Mouse (Mus musculus) liver (tissue): ENCODE results near the gene Slc35a3.

Source experiments
- DNase-seq: peaks from one replicate; pipeline ENCODE4 v3.0.0-alpha.2; 2020; ENCODE audit warnings: mixed read lengths

Gene Slc35a3

DNA sequence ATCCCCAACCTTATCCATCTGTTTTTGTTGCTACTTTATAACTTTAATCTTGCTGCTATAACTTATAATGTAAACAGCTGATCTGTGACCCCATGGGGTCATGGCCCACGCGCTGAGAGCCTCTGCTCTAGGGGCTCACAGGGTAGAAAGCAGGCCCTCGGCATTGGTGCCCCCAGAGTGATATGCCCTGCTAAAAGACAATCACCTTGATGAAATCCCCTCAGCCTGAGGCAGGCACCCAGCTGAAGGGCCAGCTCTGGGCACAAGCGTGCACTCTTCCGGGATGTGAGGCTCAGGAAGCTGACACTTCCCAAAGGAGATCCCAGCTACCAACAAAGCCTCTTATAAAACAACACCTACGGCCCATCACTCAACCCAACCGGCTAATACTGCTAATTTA lies 74.1 kb downstream of the Slc35a3 start:
- DNase-seq, result no peak

DNA sequence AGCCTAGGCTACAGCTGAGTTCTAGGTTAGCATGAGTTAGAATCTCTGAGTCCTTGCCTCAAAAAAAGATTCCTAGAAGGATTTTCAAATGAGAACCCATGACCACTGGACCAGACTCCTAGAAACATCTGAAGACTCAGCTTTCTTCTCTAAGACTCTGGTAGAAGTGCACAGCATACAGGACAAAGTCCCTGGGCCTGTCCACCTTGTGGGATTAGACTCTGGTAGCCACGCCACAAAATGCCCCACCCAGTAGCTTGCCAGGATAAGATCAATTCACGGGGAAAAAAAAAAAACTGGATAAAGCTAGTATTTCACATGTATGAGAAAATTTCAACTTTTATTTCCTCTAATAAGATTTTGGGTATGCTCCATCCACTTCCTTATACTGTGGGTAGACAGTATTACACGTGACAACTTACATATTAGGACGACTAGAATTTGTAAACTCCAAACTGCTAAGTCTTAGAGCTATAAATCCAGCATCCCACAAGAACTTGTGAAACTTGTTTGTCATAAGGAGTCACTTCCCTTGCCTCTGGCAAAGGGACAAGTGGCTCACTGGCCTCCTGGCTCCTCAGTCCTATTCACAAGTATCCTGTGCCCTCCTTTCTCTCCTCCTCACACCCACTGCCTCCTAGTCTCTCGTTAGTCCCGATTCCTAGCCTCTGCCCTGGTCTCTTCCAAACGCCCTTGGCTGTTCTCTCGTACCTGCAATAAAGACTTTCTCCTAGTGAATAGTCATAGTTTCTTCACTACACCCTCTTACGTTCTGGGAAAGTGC lies 74.7 kb downstream of the Slc35a3 start:
- no peak for DNase-seq

DNA sequence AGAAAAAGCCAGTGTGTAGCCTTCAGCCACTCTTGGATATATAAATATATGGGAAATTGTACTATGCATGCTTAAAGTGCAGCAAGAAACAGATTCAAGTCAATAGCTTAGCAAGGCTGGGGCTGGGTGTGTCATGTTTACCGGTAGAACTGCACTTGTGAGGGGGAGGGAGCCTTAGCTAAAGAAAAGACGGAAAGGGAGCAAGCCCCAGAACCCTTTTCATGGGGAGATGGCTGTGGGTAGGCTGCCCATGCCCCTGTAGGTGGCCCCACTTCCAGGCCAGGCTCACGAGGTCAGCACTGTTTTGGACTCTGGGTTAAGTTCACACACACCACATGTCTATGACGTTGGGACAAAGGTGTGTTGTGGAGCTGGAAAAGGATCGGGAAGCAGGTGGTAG lies 76.8 kb downstream of the Slc35a3 start:
- DNase-seq, result no peak

DNA sequence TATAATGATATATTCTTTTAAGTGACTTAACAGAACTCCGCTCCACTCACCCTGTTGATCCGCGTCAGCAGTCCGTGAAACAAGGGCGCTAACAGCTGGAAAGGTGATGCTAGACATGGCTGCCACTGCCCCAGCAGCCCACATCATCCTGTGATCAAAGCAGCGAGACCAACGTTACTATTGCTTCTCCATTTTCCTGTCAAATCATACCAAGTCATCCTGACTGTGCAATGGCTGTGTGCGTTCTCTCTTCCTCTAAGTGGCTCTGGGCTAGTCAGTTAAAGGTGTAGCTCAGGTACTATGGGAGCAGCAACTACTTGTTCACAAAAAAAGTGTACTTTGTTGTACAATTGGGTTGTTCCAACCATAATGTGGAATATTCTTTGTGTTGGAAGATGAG lies 77.8 kb downstream of the Slc35a3 start:
- no peak for DNase-seq

DNA sequence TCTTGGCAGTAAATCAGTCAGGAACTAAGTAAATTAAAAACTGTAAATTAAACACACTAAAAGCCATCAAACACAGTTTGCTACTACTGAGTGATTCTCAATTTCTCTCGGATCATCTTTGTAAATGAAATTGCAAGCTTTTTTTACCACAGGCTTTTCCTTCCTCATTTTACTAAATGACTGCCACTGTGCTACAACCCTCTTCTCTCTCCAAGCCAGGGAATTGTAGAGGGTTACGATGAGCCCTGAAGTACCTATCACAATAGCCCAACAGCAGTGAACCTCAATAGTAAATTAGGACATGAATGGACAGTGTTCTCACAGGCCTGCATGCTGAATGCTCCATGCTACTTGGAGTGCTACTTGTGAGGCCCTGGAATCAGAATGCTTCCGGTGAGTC lies 78.5 kb downstream of the Slc35a3 start:
- no peak for DNase-seq

DNA sequence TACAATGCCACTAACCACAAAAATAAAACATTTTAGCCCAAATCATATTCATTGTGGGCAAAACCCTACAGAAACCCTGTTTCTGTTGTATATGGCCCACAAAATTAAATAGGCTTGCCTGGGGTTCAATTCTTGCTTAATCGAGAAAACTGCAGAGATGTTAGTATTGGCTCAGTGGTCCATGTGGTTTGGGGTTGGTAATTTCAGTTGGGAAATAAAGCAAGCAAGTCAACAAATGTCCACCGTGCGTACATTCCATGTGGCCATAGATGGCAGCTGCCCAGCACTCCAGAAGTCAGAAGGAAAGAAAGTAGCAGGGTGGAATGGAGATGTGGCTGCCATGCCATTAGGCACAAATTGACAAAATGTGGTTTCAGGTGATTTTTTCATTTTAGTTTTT lies 79.7 kb downstream of the Slc35a3 start:
- DNase-seq, result no peak

DNA sequence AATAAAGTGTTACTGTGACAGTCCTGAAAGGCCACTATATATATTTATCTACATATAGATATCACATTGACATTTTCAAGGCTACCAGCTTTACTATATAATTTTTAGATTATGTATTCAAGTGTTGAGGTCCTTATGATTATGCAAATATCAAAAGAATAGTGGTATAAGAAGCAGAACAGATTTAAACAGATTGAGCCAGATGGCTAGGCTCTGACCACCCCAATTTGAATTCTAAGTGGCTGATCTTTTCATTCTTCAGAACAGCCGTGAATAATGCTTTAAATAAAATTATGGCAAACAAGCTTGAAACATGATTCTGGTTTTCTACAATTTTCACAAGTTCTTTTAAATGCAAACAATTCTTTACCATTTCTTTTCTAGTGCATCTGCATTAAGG lies 81.2 kb downstream of the Slc35a3 start:
- DNase-seq, result no peak

DNA sequence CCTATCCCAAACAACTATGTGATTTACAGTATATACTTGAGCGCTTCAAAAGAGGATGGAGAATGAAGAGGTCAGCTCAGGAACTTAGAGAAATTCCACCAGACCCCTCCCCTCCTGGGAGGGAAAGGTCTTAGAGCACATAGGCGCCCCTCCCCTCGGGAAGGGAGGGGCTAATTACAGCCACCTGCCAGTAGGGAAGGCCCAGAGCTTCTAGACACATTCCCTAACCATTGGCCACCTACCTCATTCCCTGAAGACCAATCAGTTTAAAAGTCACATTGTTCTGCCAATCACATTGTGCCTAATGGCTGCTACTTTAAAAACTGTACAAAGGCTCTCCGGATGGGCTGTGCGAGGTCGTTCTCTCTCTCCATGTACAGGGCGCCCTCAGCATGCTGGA lies 90.0 kb downstream of the Slc35a3 start:
- no peak for DNase-seq

DNA sequence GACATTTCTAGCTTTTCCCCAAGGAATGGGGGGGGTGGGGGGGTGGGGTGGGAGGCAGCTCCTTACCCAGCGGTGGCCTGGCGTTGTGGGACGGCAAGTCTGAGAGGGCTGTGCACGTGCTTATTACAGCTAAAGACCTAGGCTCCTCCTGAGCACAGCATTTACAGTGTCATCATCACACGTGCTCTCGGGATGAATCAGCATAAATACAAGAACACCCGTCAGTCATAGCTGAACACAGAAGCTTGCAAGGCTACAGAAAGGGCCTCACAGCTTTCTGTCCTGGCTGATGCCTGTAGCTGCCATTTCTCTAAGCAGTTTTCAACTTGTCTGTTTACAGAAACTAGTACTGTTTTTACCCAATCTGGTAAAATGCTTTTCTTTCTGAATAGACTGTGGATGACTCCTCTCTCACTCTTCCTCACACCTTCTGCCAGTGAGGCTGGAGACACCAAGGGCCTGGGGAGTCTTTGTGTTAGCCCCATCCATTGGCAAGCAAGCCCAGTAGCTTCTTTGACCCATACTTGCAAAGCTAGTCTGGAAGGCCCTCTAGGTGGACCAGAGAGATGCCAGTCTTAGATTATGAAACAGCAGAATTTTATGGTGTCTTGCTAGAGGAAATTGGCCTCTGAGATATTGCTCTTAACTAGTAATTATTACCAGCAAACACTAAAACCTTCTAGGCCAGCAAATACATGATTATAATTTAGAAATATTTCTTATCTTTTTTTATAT lies 91.8 kb downstream of the Slc35a3 start:
- DNase-seq, result peak; percentile 45
